ENCODE assay signal across 11 mouse cellular contexts in genomic region chr13:42565291-42566058, GRCm38 (mm10).
DNase-seq lines count a peak whose midpoint lies in the region; ATAC-seq and TF ChIP-seq lines count a peak whose summit lies in the region.
"Had no signal": no experiment of that assay in that cellular context is flagged by ENCODE, and none has a peak within 500 bp of the region (broad histone marks: within the 10 kb centered on the region; RNA-seq: fewer than 3 reads in every experiment).

No protein-coding gene starts in this region.

- no peaks in the 10 kb centered on the region for H3K36me3 ChIP-seq in heart, embryonic 14.5 days (ENCODE audit: control insufficient read depth, insufficient read depth, low read length)
- H3K36me3 ChIP-seq: embryonic facial prominence, embryonic 13.5 days had no signal

- H3K4me1 ChIP-seq in heart, embryonic 14.5 days (ENCODE audit: control insufficient read depth in 2 of 2, insufficient read depth in 2 of 2, low read length in 2 of 2): peaks cover 5 to 7% of the 10 kb centered on the region in 2 experiments; a peak in 2 of 4 replicates
- H3K4me1 ChIP-seq: embryonic facial prominence, embryonic 13.5 days had no signal

- TF ChIP-seq CTCF in gastrocnemius, adult 2 months (IDR thresholded peaks at IDR 0.05): no peak

- H3K27ac ChIP-seq in gastrocnemius, adult 2 months: peak overlapping the region; percentile 78
- H3K27ac ChIP-seq in heart, embryonic 14.5 days (replicated peaks in 1 of 2; ENCODE audit: control insufficient read depth in 1 of 2, insufficient read depth in 1 of 2, low read depth in 2 of 2, low read length in 2 of 2): peak overlapping the region; percentile 59 to 86
- H3K27ac ChIP-seq: embryonic facial prominence, embryonic 13.5 days; hindbrain, embryonic 14.5 days had no signal

- H3K9me3 ChIP-seq in heart, embryonic 14.5 days (ENCODE audit: control insufficient read depth, low read length): no peaks in the 10 kb centered on the region
- H3K9me3 ChIP-seq: embryonic facial prominence, embryonic 13.5 days had no signal

- peak; percentile 81 for ATAC-seq in heart, embryonic 14.5 days (ENCODE audit: insufficient number of reproducible peaks, insufficient read depth, low FRiP score, low read depth)
- ATAC-seq: activated CD4-positive, CD25-positive, alpha-beta regulatory T cell, adult 4 months had no signal

- H3K27me3 ChIP-seq in heart, embryonic 14.5 days (ENCODE audit: control insufficient read depth, insufficient read depth, low read length): no peaks in the 10 kb centered on the region
- H3K27me3 ChIP-seq: embryonic facial prominence, embryonic 13.5 days had no signal

- H3K9ac ChIP-seq in heart, embryonic 14.5 days (ENCODE audit: low read length): peak overlapping the region; percentile 25; the same call in 1 of the 2 replicates
- H3K9ac ChIP-seq: embryonic facial prominence, embryonic 13.5 days; hindbrain, embryonic 14.5 days had no signal

- 61% methylated on average over 26 of the region's 26 CpGs for WGBS in heart, embryonic 14.5 days

- no peak for DNase-seq in gastrocnemius, adult 2 months
- DNase-seq in gastrocnemius, postnatal 4 days (ENCODE audit: low spot score in 2 of 2): no peak
- peak; percentile 42 to 61 for DNase-seq in kidney, postnatal 25 days
- DNase-seq in lung, postnatal 10 days: peak; percentile 79
- DNase-seq in cerebellum, postnatal 14 days: no peak
- DNase-seq in right cerebral cortex, adult 18-20 months: no peak
- no peak for DNase-seq in ovary, postnatal 36 days (ENCODE audit: low spot score)

- intact Hi-C loops in gastrocnemius, adult 2 months (cut with DNase I): no loop called here

- H3K4me2 ChIP-seq in heart, embryonic 14.5 days (ENCODE audit: low read length): peak overlapping the region; percentile 42
- H3K4me2 ChIP-seq: embryonic facial prominence, embryonic 13.5 days; hindbrain, embryonic 14.5 days had no signal

- H3K4me3 ChIP-seq in gastrocnemius, adult 2 months: peak overlapping the region; percentile 25; the same call in 1 of the 2 replicates
- no peak overlapping the region for H3K4me3 ChIP-seq in heart, embryonic 14.5 days (ENCODE audit: control insufficient read depth in 1 of 2, insufficient read depth in 1 of 2, low read depth in 1 of 2, low read length in 2 of 2)
- H3K4me3 ChIP-seq: embryonic facial prominence, embryonic 13.5 days had no signal

Comparison
In these comparisons a context has a peak if more than half of its experiments do, and no peak if none do; other contexts are left out.
1. DNase-seq: peak in kidney, postnatal 25 days (2 of 2) and lung, postnatal 10 days (single experiment); none in gastrocnemius, adult 2 months (single experiment), gastrocnemius, postnatal 4 days (0 of 2), cerebellum, postnatal 14 days (0 of 2), right cerebral cortex, adult 18-20 months (single experiment) and ovary, postnatal 36 days (single experiment).